Mouse (Mus musculus): ENCODE data around the gene Cog4. TPM values are rescaled to one million over a fixed set of nuclear protein-coding genes. Genes with fewer than 3 reads are reported as not detected.
"Not testable (repeated sequence)": the region's sequence is repeated elsewhere in the genome, so short reads cannot be mapped to it uniquely, and the experiment has no call there.

Gene Cog4
- polyA plus RNA-seq, 1 experiment from 2014 or later: 75.6 TPM

DNA sequence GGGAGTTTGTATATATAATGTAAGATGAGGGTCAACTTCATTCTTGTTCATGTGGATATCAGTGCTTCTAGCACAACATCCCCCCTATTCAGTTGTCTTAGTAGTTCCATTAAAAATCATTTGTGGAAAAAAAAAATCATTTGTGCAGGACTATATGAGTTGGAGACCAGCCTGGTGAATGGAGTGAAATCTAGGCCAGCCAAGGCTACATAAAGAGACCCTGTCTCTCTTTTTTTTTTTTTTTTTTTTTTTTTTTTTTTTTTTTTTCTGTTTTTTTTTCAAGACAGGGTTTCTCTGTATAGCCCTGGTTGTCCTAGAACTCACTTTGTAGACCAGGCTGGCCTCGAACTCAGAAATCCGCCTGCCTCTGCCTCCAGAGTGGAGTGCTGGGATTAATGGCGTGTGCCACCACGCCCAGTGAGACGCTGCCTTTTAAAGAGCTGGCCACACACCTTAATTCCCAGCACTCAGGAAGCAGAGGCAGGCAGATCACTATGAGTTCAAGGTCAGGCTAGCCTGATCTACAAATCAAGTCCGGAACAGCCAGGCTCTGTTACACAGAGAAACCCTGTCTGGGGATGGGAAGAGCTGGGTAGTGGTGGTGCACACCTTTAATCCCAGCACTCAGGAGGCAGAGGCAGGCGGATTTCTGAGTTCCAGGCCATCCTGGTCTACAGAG is 15.1 kb downstream of the Cog4 start:
- not testable (repeated sequence) for H3K27me3 ChIP-seq (ENCODE audit: control insufficient read depth, insufficient read depth, low read length); H3K4me2 ChIP-seq (ENCODE audit: low read depth, severe bottlenecking); H3K9me3 ChIP-seq (ENCODE audit: control insufficient read depth, low read length); H3K27ac ChIP-seq (replicated peaks; ENCODE audit: low read depth, low read length); H3K4me1 ChIP-seq (ENCODE audit: control insufficient read depth, insufficient read depth, low read length); H3K4me3 ChIP-seq (ENCODE audit: low read depth, low read length); DNase-seq (ENCODE audit: low spot score); H3K9ac ChIP-seq (ENCODE audit: low read length); ATAC-seq (ENCODE audit: insufficient number of reproducible peaks, low FRiP score, low TSS enrichment, low read depth)
- 96% methylated on average over 7 of the region's 7 CpGs for WGBS
- peaks cover 22% of the 10 kb centered on the region for H3K36me3 ChIP-seq (ENCODE audit: control insufficient read depth, insufficient read depth, low read length)

GRCm38 (mm10) chr8:110870501-110870900 is 24.1 kb downstream of the Cog4 start:
- H3K4me3 ChIP-seq (ENCODE audit: low read depth, low read length): no peak overlapping the region
- no peaks in the 10 kb centered on the region for H3K9me3 ChIP-seq (ENCODE audit: control insufficient read depth, low read length)
- peaks cover 23% of the 10 kb centered on the region; the same call in 1 of the 2 replicates for H3K36me3 ChIP-seq (ENCODE audit: control insufficient read depth, insufficient read depth, low read length)
- ATAC-seq (ENCODE audit: insufficient number of reproducible peaks, low FRiP score, low TSS enrichment, low read depth): no peak
- no peak overlapping the region for H3K27ac ChIP-seq (replicated peaks; ENCODE audit: low read depth, low read length)
- H3K4me2 ChIP-seq (ENCODE audit: low read depth, severe bottlenecking): no peak overlapping the region
- WGBS: 98% methylated on average over 2 of the region's 2 CpGs
- H3K4me1 ChIP-seq (ENCODE audit: control insufficient read depth, insufficient read depth, low read length): no peaks in the 10 kb centered on the region
- DNase-seq (ENCODE audit: low spot score): no peak
- H3K27me3 ChIP-seq (ENCODE audit: control insufficient read depth, insufficient read depth, low read length): no peaks in the 10 kb centered on the region
- no peak overlapping the region for H3K9ac ChIP-seq (ENCODE audit: low read length)

GRCm38 (mm10) chr8:110877862-110878261 is 31.5 kb downstream of the Cog4 start:
- no peaks in the 10 kb centered on the region for H3K9me3 ChIP-seq (ENCODE audit: control insufficient read depth, low read length)
- DNase-seq (ENCODE audit: low spot score) (no peak), ATAC-seq (ENCODE audit: insufficient number of reproducible peaks, low FRiP score, low TSS enrichment, low read depth) (no peak)
- H3K27ac ChIP-seq (replicated peaks; ENCODE audit: low read depth, low read length): no peak overlapping the region
- peaks cover 36% of the 10 kb centered on the region for H3K36me3 ChIP-seq (ENCODE audit: control insufficient read depth, insufficient read depth, low read length)
- H3K4me1 ChIP-seq (ENCODE audit: control insufficient read depth, insufficient read depth, low read length): no peaks in the 10 kb centered on the region
- no peak overlapping the region for H3K4me2 ChIP-seq (ENCODE audit: low read depth, severe bottlenecking)
- H3K9ac ChIP-seq (ENCODE audit: low read length): no peak overlapping the region
- H3K27me3 ChIP-seq (ENCODE audit: control insufficient read depth, insufficient read depth, low read length): no peaks in the 10 kb centered on the region
- 86% methylated on average over 4 of the region's 4 CpGs for WGBS
- H3K4me3 ChIP-seq (ENCODE audit: low read depth, low read length): no peak overlapping the region

DNA sequence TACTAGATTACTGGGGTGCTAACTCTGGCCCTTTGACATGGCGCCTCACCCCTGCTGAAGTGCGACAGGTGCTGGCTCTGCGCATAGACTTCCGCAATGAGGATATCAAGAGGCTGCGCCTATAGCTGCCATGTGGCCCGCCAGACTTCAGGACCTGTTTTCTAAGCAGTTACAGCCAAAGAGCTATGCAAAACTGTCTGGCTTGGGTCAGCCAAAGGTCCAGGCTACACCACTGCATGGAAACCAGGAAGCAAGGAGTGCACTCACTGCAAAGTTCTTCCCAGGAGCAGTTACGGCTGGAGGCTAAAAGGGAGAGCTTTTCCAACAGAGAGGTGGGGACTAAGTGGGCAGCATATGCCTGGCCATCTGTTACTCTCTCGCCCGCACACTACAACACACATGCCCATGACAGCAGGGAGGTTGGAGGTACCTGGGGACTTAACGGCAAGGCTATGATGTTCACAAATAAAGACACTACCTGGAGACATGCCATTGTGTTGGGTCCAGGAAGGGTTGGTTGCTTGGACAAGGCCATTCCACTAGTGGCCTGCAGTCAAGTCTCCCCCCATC is 35.4 kb downstream of the Cog4 start:
- DNase-seq (ENCODE audit: low spot score) (no peak), ATAC-seq (ENCODE audit: insufficient number of reproducible peaks, low FRiP score, low TSS enrichment, low read depth) (no peak)
- WGBS: 96% methylated on average over 10 of the region's 10 CpGs
- H3K27ac ChIP-seq (replicated peaks; ENCODE audit: low read depth, low read length): no peak overlapping the region
- H3K9ac ChIP-seq (ENCODE audit: low read length): no peak overlapping the region
- no peaks in the 10 kb centered on the region for H3K9me3 ChIP-seq (ENCODE audit: control insufficient read depth, low read length)
- no peaks in the 10 kb centered on the region for H3K4me1 ChIP-seq (ENCODE audit: control insufficient read depth, insufficient read depth, low read length)
- no peak overlapping the region for H3K4me2 ChIP-seq (ENCODE audit: low read depth, severe bottlenecking)
- no peaks in the 10 kb centered on the region for H3K27me3 ChIP-seq (ENCODE audit: control insufficient read depth, insufficient read depth, low read length)
- peaks cover 29% of the 10 kb centered on the region for H3K36me3 ChIP-seq (ENCODE audit: control insufficient read depth, insufficient read depth, low read length)
- no peak overlapping the region for H3K4me3 ChIP-seq (ENCODE audit: low read depth, low read length)

- H3K9me3 ChIP-seq (ENCODE audit: control insufficient read depth, low read length): no peaks in the 10 kb centered on the region
- WGBS: 96% methylated on average over 18 of the region's 18 CpGs
- H3K36me3 ChIP-seq (ENCODE audit: control insufficient read depth, insufficient read depth, low read length): peaks cover 25% of the 10 kb centered on the region
- H3K4me3 ChIP-seq (ENCODE audit: low read depth, low read length): no peak overlapping the region
- no peak overlapping the region for H3K9ac ChIP-seq (ENCODE audit: low read length)
- no peaks in the 10 kb centered on the region for H3K27me3 ChIP-seq (ENCODE audit: control insufficient read depth, insufficient read depth, low read length)
- no peak overlapping the region for H3K4me2 ChIP-seq (ENCODE audit: low read depth, severe bottlenecking)
- ATAC-seq (ENCODE audit: insufficient number of reproducible peaks, low FRiP score, low TSS enrichment, low read depth): no peak
- no peak for DNase-seq (ENCODE audit: low spot score)
- H3K4me1 ChIP-seq (ENCODE audit: control insufficient read depth, insufficient read depth, low read length): no peaks in the 10 kb centered on the region
- no peak overlapping the region for H3K27ac ChIP-seq (replicated peaks; ENCODE audit: low read depth, low read length)
Observed at GRCm38 (mm10) chr8:110883824-110884223, 37.4 kb downstream of the Cog4 start.

DNA sequence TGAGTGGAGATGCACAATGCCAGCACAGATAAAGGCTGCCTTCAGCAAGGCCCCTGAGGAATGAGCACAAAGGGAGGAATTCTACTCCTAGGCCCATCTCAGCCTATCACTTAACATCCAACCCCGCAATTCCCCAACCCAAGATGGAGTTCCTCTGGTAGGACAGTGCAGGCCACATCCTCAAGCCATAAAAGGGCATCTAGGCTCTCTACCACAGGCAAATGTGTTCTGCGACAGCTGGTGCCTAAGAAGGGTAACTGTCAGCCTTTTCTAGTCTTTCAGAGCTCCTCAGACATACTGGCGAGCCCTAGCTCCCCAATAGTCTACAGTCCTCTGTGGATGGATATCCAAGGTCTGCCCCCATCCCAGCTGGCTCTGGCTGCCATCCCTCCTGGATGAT is 40.2 kb downstream of the Cog4 start:
- Histone ChIP-seq H3K27ac (replicated peaks; ENCODE audit: low read depth, low read length) (no peak overlapping the region), H3K9me3 (ENCODE audit: control insufficient read depth, low read length) (no peaks in the 10 kb centered on the region), H3K36me3 (ENCODE audit: control insufficient read depth, insufficient read depth, low read length) (peaks cover 18% of the 10 kb centered on the region), H3K4me1 (ENCODE audit: control insufficient read depth, insufficient read depth, low read length) (no peaks in the 10 kb centered on the region), H3K9ac (ENCODE audit: low read length) (no peak overlapping the region), H3K4me2 (ENCODE audit: low read depth, severe bottlenecking) (no peak overlapping the region), H3K27me3 (ENCODE audit: control insufficient read depth, insufficient read depth, low read length) (no peaks in the 10 kb centered on the region), H3K4me3 (ENCODE audit: low read depth, low read length) (no peak overlapping the region)
- WGBS: 86% methylated on average over 3 of the region's 3 CpGs
- DNase-seq (ENCODE audit: low spot score): no peak
- ATAC-seq (ENCODE audit: insufficient number of reproducible peaks, low FRiP score, low TSS enrichment, low read depth): no peak

- Histone ChIP-seq H3K4me1 (ENCODE audit: control insufficient read depth, insufficient read depth, low read length) (no peaks in the 10 kb centered on the region), H3K36me3 (ENCODE audit: control insufficient read depth, insufficient read depth, low read length) (peaks cover 10% of the 10 kb centered on the region; the same call in 1 of the 2 replicates), H3K4me3 (ENCODE audit: low read depth, low read length) (no peak overlapping the region), H3K9ac (ENCODE audit: low read length) (no peak overlapping the region), H3K4me2 (ENCODE audit: low read depth, severe bottlenecking) (no peak overlapping the region), H3K27ac (replicated peaks; ENCODE audit: low read depth, low read length) (no peak overlapping the region), H3K9me3 (ENCODE audit: control insufficient read depth, low read length) (no peaks in the 10 kb centered on the region), H3K27me3 (ENCODE audit: control insufficient read depth, insufficient read depth, low read length) (no peaks in the 10 kb centered on the region)
- ATAC-seq (ENCODE audit: insufficient number of reproducible peaks, low FRiP score, low TSS enrichment, low read depth) (no peak), DNase-seq (ENCODE audit: low spot score) (no peak)
- WGBS: 94% methylated on average over 10 of the region's 10 CpGs
Observed at GRCm38 (mm10) chr8:110887551-110887950, 41.2 kb downstream of the Cog4 start.

DNA sequence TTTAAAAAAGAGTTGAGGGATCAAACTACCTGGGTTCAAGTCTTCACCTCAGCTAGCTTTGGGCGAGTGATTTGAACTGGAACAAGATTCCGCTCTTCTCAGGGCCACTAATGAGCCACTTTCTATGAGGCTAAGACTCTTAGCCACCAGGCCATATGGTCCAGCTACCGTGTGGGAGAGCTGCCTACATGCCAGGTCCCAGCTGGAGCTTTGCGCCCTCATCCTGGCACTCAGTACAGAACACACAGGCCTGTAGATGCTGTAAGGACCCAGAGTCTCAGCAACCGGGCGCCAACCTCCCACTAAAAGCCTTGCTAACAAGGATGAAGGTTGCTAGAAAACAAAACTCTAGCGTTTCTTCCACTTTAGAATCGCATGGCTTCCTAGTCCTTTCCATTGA is 42.0 kb downstream of the Cog4 start:
- Histone ChIP-seq H3K36me3 (ENCODE audit: control insufficient read depth, insufficient read depth, low read length) (peaks cover 10% of the 10 kb centered on the region; the same call in 1 of the 2 replicates), H3K4me3 (ENCODE audit: low read depth, low read length) (no peak overlapping the region), H3K4me2 (ENCODE audit: low read depth, severe bottlenecking) (no peak overlapping the region), H3K27ac (replicated peaks; ENCODE audit: low read depth, low read length) (no peak overlapping the region), H3K9me3 (ENCODE audit: control insufficient read depth, low read length) (no peaks in the 10 kb centered on the region), H3K9ac (ENCODE audit: low read length) (no peak overlapping the region), H3K27me3 (ENCODE audit: control insufficient read depth, insufficient read depth, low read length) (no peaks in the 10 kb centered on the region), H3K4me1 (ENCODE audit: control insufficient read depth, insufficient read depth, low read length) (no peaks in the 10 kb centered on the region)
- ATAC-seq (ENCODE audit: insufficient number of reproducible peaks, low FRiP score, low TSS enrichment, low read depth) (no peak), DNase-seq (ENCODE audit: low spot score) (no peak)
- 93% methylated on average over 8 of the region's 8 CpGs for WGBS
